Mouse (Mus musculus): ENCODE data around the gene Gm10197. TPM values are rescaled to one million over a fixed set of nuclear protein-coding genes. Genes with fewer than 3 reads are reported as not detected.
A peak's percentile ranks its signal among the peaks of the same experiment; 100 is the strongest.

Gene Gm10197
- polyA plus RNA-seq, 1 experiment from 2014 or later = not detected

DNA sequence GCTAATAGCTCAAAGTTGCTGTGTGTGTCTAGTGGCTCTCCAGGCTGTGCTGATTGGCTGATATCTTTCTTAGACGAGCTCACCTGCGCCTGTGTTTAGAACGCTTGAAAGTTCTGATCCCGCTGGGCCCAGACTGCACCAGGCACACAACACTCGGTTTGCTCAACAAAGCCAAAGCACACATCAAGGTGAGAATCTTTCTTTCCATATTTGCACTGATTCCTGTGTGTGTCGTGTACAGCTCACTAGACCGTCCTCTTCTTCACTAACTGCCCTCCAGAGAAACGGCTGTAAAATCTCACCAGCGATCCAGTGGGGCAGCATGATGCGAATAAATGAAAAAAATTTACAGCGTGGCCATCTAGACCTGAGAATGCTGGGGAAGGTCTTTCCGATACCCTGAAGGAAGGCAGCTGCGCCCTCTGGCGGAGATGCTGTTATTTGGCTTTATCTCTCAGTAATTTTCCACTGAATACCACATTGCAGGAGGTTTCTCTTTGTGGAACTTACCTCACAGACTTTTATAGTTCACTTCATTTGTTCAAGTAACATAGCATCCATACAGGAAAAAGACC lies 2.0 kb downstream of the Gm10197 start:
- no peak overlapping the region for H3K9ac ChIP-seq
- H3K27ac ChIP-seq = no peak overlapping the region
- H3K4me3 ChIP-seq = no peak overlapping the region
- peaks cover 15% of the 10 kb centered on the region for H3K36me3 ChIP-seq
- no peaks in the 10 kb centered on the region for H3K27me3 ChIP-seq
- H3K4me1 ChIP-seq = peaks cover 20% of the 10 kb centered on the region
- no peaks in the 10 kb centered on the region for H3K9me3 ChIP-seq
- 0 out of 2 replicates have a peak overlapping the region, but pooled peaks have one; percentile 3 for H3K4me2 ChIP-seq (replicated peaks)
- no peak for ATAC-seq (ENCODE audit: insufficient number of reproducible peaks, insufficient read depth, low FRiP score, low TSS enrichment)
- 35% methylated on average over 14 of the region's 14 CpGs for WGBS

DNA sequence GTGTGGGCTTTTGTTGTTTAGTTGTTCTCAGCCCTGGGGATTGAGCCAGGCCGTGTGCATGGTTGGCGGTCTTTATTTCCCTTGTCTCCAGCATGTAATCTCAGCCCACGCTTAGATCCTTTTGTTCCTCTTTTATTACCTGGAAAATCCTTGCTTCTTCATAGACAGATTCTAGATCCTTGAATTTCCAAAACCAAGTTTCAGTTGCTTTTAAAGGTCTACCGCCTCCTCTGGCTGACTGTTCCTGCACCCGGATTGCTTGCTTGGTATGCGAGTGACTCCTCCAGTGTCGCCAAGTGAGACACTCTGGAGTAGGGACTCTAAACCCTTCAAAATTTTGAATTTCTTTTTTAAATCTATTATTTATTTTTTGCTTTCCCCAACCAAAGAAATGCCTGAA lies 4.7 kb downstream of the Gm10197 start:
- Histone ChIP-seq H3K27ac (no peak overlapping the region), H3K4me2 (replicated peaks) (no peak overlapping the region), H3K4me1 (peaks cover 25% of the 10 kb centered on the region), H3K27me3 (no peaks in the 10 kb centered on the region), H3K36me3 (peaks cover 5% of the 10 kb centered on the region; the same call in 1 of the 2 replicates), H3K9ac (no peak overlapping the region), H3K9me3 (no peaks in the 10 kb centered on the region), H3K4me3 (no peak overlapping the region)
- no peak for ATAC-seq (ENCODE audit: insufficient number of reproducible peaks, insufficient read depth, low FRiP score, low TSS enrichment)
- WGBS = 90% methylated on average over 7 of the region's 7 CpGs

DNA sequence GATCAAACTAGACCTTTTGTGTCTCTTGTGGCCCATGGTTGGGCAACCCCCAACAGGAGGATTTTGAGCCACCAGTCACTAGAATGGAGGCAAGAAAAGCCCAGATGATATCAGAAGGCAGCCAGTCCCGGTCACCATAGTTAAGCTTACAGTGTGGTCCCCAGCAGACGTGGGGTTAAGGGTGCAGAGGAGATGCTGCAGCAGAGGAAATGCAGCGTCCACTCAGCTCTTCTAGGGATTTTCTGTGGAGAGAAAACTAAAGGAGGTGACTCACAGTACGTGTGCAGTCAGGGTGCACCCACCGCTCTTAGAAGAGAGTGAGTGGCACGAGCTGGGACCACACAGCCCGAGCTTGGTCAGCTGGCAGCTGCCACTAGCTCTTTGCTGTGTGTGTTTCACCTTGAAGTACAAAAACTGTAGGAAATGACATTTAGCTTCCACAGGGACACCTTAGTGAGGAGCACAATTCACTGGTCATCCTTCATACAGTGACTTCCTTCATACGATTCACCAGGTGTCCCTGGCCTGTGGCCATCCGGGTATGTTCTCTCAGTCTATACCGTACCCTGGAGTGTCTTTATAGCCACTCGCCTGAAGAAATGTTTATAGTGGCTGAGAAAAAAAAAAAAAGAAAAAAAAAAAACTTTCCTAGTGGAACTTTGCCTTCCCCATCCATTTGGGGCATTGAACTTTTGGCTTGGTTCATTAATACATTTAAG lies 5.3 kb downstream of the Gm10197 start:
- Histone ChIP-seq H3K27ac (no peak overlapping the region), H3K27me3 (no peaks in the 10 kb centered on the region)

DNA sequence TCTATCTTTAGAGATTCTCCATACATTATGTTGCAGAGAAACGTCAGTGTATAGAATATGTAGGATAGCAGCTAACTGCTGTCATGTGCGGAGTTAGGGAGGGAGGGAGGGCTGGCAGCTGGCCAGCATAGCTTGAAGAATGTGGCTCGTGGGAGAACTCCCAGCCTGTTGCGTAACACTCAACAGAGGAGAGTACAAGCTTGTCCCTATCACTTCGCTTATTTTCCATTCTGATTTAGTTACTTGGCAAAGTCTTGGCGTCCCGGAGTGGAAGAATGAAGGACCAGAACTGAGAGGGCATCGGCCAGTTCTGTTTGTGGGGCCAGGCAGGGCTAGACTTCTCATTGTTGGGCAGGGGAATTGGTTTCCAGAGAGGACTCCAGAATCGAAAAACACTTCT lies 6.6 kb downstream of the Gm10197 start:
- no peak overlapping the region for H3K4me3 ChIP-seq
- WGBS = 33% methylated on average over 9 of the region's 9 CpGs
- peak overlapping the region; percentile 76 for H3K27ac ChIP-seq
- no peak overlapping the region; the same call in 1 of the 2 replicates for H3K4me2 ChIP-seq (replicated peaks)
- H3K9ac ChIP-seq = no peak overlapping the region
- no peaks in the 10 kb centered on the region for H3K27me3 ChIP-seq
- H3K36me3 ChIP-seq = no peaks in the 10 kb centered on the region
- ATAC-seq (ENCODE audit: insufficient number of reproducible peaks, insufficient read depth, low FRiP score, low TSS enrichment) = no peak
- H3K9me3 ChIP-seq = no peaks in the 10 kb centered on the region
- peaks cover 34% of the 10 kb centered on the region for H3K4me1 ChIP-seq

More for the DNA sequence above, 5.3 kb downstream of the Gm10197 start:
- Histone ChIP-seq H3K9me3 (no peaks in the 10 kb centered on the region), H3K4me3 (no peak overlapping the region), H3K4me2 (replicated peaks) (no peak overlapping the region), H3K4me1 (peaks cover 25% of the 10 kb centered on the region), H3K9ac (no peak overlapping the region), H3K36me3 (no peaks in the 10 kb centered on the region)
- ATAC-seq (ENCODE audit: insufficient number of reproducible peaks, insufficient read depth, low FRiP score, low TSS enrichment) = no peak
- WGBS = 78% methylated on average over 11 of the region's 11 CpGs

DNA sequence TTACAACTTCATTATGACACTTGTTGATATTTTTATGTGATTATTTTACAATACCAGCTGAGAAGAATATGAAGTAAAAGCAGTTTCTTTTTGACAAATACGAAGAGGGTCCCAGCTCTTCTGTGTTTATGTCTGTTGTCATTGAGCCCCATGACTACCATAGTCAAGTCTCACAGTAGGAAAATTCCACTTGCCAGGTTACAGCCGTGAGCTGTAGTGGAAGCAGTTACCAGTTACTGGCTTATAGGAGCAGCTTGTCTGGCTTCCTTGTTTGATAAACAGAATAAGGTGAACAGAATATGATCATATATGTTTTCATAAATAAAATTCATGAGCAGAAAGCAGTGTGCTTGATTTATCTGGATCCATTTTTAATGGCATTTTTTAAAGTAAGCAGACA lies 7.0 kb downstream of the Gm10197 start:
- H3K27ac ChIP-seq = no peak overlapping the region
- no peak overlapping the region for H3K9ac ChIP-seq
- H3K4me1 ChIP-seq = peaks cover 36% of the 10 kb centered on the region
- no peak overlapping the region for H3K4me2 ChIP-seq (replicated peaks)
- 78% methylated on average over 2 of the region's 2 CpGs for WGBS
- H3K9me3 ChIP-seq = no peaks in the 10 kb centered on the region
- ATAC-seq (ENCODE audit: insufficient number of reproducible peaks, insufficient read depth, low FRiP score, low TSS enrichment) = no peak
- no peaks in the 10 kb centered on the region for H3K36me3 ChIP-seq
- H3K4me3 ChIP-seq = no peak overlapping the region
- no peaks in the 10 kb centered on the region for H3K27me3 ChIP-seq

DNA sequence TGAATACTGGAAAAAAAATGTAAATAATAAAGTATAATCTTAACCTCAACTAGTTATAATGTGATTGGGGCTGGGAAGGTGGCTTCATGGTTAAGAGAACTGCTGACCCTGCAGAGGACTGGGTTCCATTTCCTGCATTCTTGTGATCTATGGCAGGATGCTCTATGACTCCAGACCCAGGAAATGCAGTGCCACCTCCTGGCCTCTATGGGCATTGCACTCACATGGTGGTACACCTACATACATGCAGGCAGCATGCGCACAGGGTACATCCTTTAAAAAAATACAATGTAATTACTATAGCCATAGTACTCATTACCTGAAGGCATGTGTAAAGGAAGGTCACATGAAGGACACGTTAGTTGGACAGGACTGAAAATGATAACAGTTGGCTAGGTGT lies 8.6 kb downstream of the Gm10197 start:
- Histone ChIP-seq H3K36me3 (no peaks in the 10 kb centered on the region), H3K9me3 (no peaks in the 10 kb centered on the region), H3K27ac (no peak overlapping the region), H3K27me3 (no peaks in the 10 kb centered on the region), H3K4me3 (no peak overlapping the region), H3K9ac (no peak overlapping the region), H3K4me1 (peaks cover 37% of the 10 kb centered on the region), H3K4me2 (replicated peaks) (no peak overlapping the region)
- WGBS = 48% methylated on average over 2 of the region's 2 CpGs
- ATAC-seq (ENCODE audit: insufficient number of reproducible peaks, insufficient read depth, low FRiP score, low TSS enrichment) = no peak

DNA sequence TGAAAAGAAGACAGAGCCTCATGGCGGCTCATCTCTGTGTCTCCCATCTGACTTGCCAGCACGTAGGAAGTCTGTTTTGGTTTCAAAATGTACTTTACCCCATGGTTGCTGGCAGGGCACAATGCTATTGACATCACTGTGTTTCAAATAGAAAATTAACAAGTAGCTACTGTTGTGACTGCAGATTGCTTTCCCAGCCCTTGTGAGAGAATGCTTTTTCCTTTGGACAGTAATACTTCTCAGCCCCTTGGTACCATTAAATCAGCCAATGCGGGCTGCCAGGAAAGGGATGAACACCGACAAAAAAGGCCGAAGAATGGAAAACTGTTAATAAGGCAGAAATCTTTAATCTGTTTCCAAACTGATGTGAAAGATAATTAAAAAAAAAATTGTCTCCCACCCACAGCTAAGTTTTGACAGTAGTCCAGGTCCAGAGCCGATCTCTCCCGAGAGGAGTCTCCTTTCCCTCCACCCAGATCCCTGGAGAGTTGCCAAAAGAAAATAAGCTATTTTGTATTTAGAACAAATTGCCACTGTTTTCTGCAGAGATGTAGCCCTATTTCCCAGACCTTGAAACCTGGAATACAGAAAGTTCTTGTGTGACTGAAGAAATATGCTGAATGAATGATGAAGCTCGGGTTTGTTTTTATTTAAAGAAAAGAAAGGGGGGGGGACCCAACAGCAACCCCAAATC lies 11.2 kb downstream of the Gm10197 start:
- ATAC-seq (ENCODE audit: insufficient number of reproducible peaks, insufficient read depth, low FRiP score, low TSS enrichment) = no peak
- WGBS = 71% methylated on average over 8 of the region's 8 CpGs
- no peaks in the 10 kb centered on the region for H3K27me3 ChIP-seq
- H3K9me3 ChIP-seq = no peaks in the 10 kb centered on the region
- no peak overlapping the region for H3K4me2 ChIP-seq (replicated peaks)
- H3K36me3 ChIP-seq = no peaks in the 10 kb centered on the region
- H3K4me3 ChIP-seq = no peak overlapping the region
- peak overlapping the region; percentile 54; the same call in 1 of the 2 replicates for H3K27ac ChIP-seq
- H3K4me1 ChIP-seq = peaks cover 31% of the 10 kb centered on the region
- no peak overlapping the region for H3K9ac ChIP-seq

DNA sequence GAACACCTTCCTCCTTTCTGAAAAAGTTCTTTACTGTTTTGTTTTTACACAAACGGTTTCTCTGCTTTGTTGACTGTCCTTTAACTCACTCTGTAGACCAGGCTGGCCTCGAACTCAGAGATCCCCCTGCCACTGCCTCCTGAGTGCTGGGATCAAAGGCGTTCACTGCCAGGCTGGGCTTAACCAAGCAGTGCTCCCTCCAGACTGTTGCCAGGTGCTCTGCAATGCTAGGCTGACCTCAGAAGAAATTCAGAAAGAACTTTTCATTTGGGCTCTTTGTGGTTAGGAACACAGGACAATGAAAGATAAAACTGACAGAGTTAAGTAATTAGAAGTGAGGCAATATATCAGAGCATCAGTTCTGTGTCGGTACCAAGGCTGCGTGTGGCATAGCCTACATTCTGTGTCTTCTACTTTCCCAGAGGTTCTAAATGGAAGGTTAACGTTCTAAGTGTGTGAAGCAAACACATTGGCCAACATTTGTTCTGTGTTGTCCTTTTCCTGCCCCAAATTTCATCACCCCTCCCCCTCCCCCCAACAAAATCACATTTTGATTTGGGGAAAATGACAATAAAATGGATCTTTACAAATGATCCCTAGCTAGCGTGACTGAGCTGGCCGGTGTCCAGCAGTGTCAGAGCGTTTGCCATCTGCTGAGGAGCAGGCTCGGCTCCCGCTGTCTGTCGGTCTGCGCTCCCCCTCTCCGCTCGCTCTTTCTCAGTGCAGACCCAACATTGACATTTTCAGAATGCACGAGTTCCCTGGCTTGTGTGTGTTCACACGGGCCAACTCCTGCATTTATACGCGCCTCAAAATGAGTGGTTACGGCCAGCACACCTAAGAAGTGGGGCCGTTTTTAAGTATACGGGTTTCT lies 12.2 kb downstream of the Gm10197 start:
- Histone ChIP-seq H3K4me2 (replicated peaks) (no peak overlapping the region), H3K9me3 (no peaks in the 10 kb centered on the region), H3K27me3 (no peaks in the 10 kb centered on the region), H3K27ac (no peak overlapping the region), H3K9ac (no peak overlapping the region), H3K36me3 (no peaks in the 10 kb centered on the region), H3K4me1 (peaks cover 22% of the 10 kb centered on the region), H3K4me3 (no peak overlapping the region)
- no peak for ATAC-seq (ENCODE audit: insufficient number of reproducible peaks, insufficient read depth, low FRiP score, low TSS enrichment)
- 73% methylated on average over 22 of the region's 22 CpGs for WGBS

DNA sequence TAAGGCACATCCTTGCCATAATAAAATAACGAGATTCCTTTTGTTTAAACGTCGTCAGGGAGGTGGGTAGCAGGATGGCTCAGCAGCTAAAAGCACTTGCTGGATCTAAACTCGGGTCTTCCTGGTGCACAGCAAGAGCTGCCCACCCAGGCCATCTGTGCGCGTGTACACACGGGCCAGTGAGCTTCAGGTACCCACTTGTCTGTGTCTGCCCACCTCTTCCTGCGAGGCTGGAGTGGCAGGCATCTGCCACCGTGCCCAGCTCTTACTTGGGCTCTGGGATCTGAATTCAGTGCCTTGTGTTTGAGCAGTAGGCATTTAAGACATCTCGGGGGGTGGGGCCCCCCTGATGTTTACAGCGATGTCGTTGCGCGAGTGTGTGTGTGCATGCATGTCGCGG lies 16.5 kb downstream of the Gm10197 start:
- 89% methylated on average over 16 of the region's 16 CpGs for WGBS
- Histone ChIP-seq H3K27ac (no peak overlapping the region), H3K9ac (no peak overlapping the region), H3K36me3 (0 out of 2 replicates have a peak, but pooled peaks cover 10% of the 10 kb centered on the region), H3K4me2 (replicated peaks) (no peak overlapping the region), H3K4me1 (peaks cover 11% of the 10 kb centered on the region), H3K4me3 (no peak overlapping the region), H3K27me3 (no peaks in the 10 kb centered on the region), H3K9me3 (no peaks in the 10 kb centered on the region)
- no peak for ATAC-seq (ENCODE audit: insufficient number of reproducible peaks, insufficient read depth, low FRiP score, low TSS enrichment)

DNA sequence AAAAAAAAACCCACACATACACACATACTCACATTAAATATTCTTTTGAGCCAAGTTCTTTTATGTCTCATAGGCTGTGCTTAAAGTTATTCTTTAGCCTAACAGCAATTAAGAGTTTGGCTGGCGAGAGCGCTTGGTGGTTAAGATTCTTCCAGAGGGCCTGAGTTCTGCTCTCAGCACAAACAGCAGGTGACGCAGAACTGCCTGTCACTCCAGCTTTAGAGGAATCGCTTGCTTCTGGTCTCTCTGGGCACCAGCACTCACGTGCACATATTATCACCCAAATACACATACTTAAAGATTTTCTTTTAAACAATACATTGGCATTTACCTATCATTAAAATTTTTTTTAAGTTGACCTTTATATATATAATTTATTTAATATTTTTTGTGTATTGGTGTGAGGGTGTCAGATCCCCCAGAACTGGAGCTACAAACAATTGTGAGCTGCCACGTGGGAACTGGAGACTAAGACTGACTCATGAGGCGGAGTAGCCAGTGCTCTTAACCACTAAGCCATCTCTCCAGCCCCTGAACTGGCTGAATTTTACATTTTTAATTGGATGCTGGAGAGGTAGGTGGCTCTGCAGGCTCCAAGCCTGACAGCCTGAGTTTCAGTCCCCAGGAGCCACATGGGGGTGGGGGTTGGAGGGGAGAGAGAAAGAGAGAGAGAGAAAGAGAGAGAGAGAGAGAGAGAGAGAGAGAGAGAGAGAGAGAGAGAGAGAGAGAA lies 17.1 kb downstream of the Gm10197 start:
- 77% methylated on average over 7 of the region's 7 CpGs for WGBS
- H3K9me3 ChIP-seq = no peaks in the 10 kb centered on the region
- H3K4me1 ChIP-seq = peaks cover 5% of the 10 kb centered on the region
- ATAC-seq (ENCODE audit: insufficient number of reproducible peaks, insufficient read depth, low FRiP score, low TSS enrichment) = no peak
- H3K4me2 ChIP-seq (replicated peaks) = no peak overlapping the region
- 0 out of 2 replicates have a peak, but pooled peaks cover 10% of the 10 kb centered on the region for H3K36me3 ChIP-seq
- no peaks in the 10 kb centered on the region for H3K27me3 ChIP-seq
- H3K27ac ChIP-seq = no peak overlapping the region
- H3K4me3 ChIP-seq = no peak overlapping the region
- no peak overlapping the region for H3K9ac ChIP-seq

DNA sequence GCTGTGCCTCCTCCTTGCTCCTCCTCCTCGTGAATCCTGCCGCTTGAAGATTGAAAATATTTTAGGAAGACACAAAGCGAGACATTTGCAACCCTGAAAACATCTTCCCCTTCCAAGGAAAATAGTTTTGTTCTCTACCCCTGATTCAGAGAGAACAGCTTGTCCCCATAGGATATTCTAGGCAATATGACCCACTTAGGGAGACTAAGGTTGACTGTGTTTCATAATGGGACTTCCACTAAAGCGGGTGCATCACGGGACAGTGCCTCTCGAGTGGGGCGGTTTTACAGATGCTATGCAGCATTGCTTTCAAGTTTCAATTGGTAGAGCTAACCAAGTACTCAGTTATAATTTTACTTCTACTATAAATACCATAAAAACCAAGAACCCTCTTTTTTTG lies 17.7 kb downstream of the Gm10197 start:
- 0 out of 2 replicates have a peak, but pooled peaks cover 10% of the 10 kb centered on the region for H3K36me3 ChIP-seq
- H3K4me2 ChIP-seq (replicated peaks) = no peak overlapping the region
- H3K27ac ChIP-seq = no peak overlapping the region
- H3K4me1 ChIP-seq = peaks cover under 1% of the 10 kb centered on the region; the same call in 1 of the 2 replicates
- no peaks in the 10 kb centered on the region for H3K27me3 ChIP-seq
- WGBS = 94% methylated on average over 7 of the region's 7 CpGs
- H3K4me3 ChIP-seq = no peak overlapping the region
- no peak overlapping the region for H3K9ac ChIP-seq
- no peaks in the 10 kb centered on the region for H3K9me3 ChIP-seq
- no peak for ATAC-seq (ENCODE audit: insufficient number of reproducible peaks, insufficient read depth, low FRiP score, low TSS enrichment)
